Mouse (Mus musculus) kidney, postnatal 0 days (tissue): ENCODE data around the gene Lrr1. TPM values are rescaled to one million over a fixed set of nuclear protein-coding genes. Genes with fewer than 3 reads are reported as not detected.

Source experiments
- ATAC-seq: fragments of 200-750 bp; cut with Nextera tagmentation; replicated peaks from 2 replicates; pipeline ENCODE4 v1.8.0; 2017; ENCODE audit warnings: low read depth, moderate number of reproducible peaks, moderate TSS enrichment, moderate library complexity; ENCODE audit not compliant: low FRiP score
- DNase-seq: peaks from one replicate; pipeline ENCODE4 v3.0.0-alpha.2; 2016; ENCODE audit warnings: low spot score
- H3K27ac ChIP-seq: fragments of 300-500 bp; sonication (generic); 2 replicates; pipeline ENCODE4 v1.5.1; 2014; ENCODE audit warnings: mild to moderate bottlenecking
- H3K27me3 ChIP-seq: fragments of 300-500 bp; sonication (generic); 2 replicates; pipeline ENCODE4 v1.6.1; 2014; ENCODE audit warnings: low read length, mixed read lengths; ENCODE audit not compliant: insufficient read depth
- H3K36me3 ChIP-seq: fragments of 300-500 bp; sonication (generic); 2 replicates; pipeline ENCODE4 v1.6.1; 2014; ENCODE audit warnings: low read length, mixed read lengths; ENCODE audit not compliant: insufficient read depth
- H3K4me1 ChIP-seq: fragments of 300-500 bp; sonication (generic); replicated peaks from 2 replicates; pipeline ENCODE4 v1.6.1; 2014; ENCODE audit warnings: antibody characterized with exemption, low read length, mixed read lengths; ENCODE audit not compliant: insufficient read depth
- H3K4me2 ChIP-seq: fragments of 300-500 bp; sonication (generic); 2 replicates; pipeline ENCODE4 v1.6.1; 2014; ENCODE audit warnings: mild to moderate bottlenecking, low read length, moderate library complexity, mixed read lengths
- H3K4me3 ChIP-seq: fragments of 300-500 bp; sonication (generic); replicated peaks from 2 replicates; pipeline ENCODE4 v1.5.1; 2014; ENCODE audit warnings: low read depth, low read length
- H3K9ac ChIP-seq: fragments of 300-500 bp; sonication (generic); 2 replicates; pipeline ENCODE4 v1.6.1; 2014; ENCODE audit warnings: low read depth, low read length
- H3K9me3 ChIP-seq: fragments of 300-500 bp; sonication (generic); replicated peaks from 2 replicates; pipeline ENCODE4 v1.6.1; 2016; ENCODE audit warnings: low read length, inconsistent platforms, mixed read lengths
- CTCF ChIP-seq: IDR thresholded peaks from 2 replicates; pipeline ENCODE4 v1.5.1; 2016; ENCODE audit warnings: antibody characterized with exemption, low read depth, mild to moderate bottlenecking, moderate library complexity
- WGBS: fragments of 180-500 bp; shearing (Covaris S2); extraction: QIAGEN DNeasy Blood & Tissue Kit; methylation state at CpG from one replicate; pipeline ENCODE4 v1.1.7; 2014; 5-methylcytosine and 5-hydroxymethylcytosine counted together
- polyA plus RNA-seq: library from polyadenylated mRNA; unstranded; fragments of >200 nt; fragmentation: Nextera tagmentation; extraction: Ambion mirVana; gene quantifications from 2 replicates; pipeline ENCODE4 v1.2.1, GENCODE M21; 2015

Lrr1 gene
- polyA plus RNA-seq, 1 experiment from 2014 or later: 10.7 TPM

DNA sequence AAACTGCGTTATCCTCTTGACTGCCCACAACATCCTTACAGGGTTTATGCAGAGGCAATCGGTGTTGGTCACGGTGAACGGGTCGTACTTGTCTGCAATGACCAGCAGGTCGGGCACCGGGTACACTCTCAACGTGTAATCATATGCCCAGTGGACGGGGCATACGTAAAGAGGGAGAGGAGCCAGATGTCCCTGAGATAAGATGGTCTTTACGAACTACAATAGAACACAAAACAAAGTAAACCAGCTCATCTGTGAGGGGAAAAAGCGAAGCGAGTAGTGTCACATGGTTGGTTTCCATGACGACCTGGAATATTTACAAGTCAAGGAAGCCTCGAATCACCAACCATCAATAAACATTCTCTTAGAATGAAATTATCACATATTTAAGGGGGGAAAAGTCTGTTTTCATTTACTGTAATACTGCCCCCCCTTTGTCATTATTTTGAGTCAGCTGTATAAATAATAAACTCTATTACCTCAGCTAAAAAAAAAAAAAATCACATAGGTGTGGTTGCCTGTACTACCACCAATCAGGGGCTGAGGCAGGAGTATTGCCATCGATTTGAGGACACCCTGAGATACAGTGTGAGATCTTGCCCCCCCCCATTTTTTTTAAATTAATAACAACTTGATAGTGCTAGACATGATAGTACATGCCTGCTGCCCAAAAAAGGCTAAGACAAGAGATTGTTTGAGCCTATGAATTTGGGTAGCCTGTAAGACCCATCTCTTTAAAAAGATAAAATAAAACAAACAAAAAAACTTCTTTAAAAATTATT, 35.6 kb downstream of the Lrr1 start, which contains the start of gene Gm49384:
Gene Gm49384, minus strand, starts transcription at position 216 of the 782 bp plus-strand sequence.
- ATAC-seq (no peak), DNase-seq (no peak)
- no peaks in the 10 kb centered on the region for H3K27me3 ChIP-seq
- H3K9ac ChIP-seq: no peak within 1 kb of the TSS
- H3K4me2 ChIP-seq: no peak within 1 kb of the TSS
- H3K4me1 ChIP-seq: no peaks in the 10 kb centered on the region
- no peak within 1 kb of the TSS for H3K4me3 ChIP-seq
- no peak for TF ChIP-seq CTCF
- WGBS: 82% methylated on average over 16 of the region's 16 CpGs
- H3K9me3 ChIP-seq: no peaks in the 10 kb centered on the region
- H3K27ac ChIP-seq: no peak within 1 kb of the TSS
- peaks cover 18% of the 10 kb centered on the region; the same call in 1 of the 2 replicates for H3K36me3 ChIP-seq

DNA sequence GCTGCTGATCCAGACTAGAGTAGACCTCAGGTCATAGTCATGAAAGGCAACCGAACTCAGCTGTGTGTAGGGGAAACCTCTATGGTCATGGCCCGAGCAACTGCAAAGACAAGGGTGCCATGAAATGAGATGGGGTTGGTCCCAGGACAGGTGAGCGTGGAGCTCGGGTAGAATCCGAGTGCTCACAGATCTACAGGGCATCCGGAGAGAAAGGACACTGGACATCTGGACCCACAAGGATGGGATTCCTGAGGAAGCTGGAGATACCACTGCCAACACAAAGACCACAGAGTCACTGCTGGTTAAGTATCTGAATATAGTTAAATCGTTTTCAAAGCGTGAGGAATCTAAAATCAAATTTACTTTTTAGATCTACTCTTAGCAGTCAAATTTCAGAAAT, 38.8 kb downstream of the Lrr1 start:
- 89% methylated on average over 8 of the region's 8 CpGs for WGBS
- H3K36me3 ChIP-seq: peaks cover 15% of the 10 kb centered on the region; the same call in 1 of the 2 replicates
- TF ChIP-seq CTCF: no peak

DNA sequence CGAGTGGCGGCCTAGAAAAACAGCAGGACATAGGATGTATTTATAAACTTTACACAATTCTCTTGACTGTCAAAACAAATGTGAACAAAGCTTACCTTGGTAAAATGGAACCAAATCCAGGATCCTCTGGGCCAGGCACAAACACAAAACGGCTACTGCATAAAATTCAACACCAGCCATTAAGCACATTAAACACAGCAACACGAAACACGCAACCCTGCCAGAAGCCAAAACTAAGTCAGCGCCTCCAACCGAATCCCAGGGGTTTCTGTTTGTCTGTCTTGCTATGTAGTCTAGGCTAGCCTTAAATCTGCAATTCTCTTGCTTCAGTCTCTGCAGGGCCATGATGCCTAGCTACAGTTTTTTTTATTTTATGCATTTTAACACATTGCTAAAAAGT, 39.3 kb downstream of the Lrr1 start:
- H3K36me3 ChIP-seq: 0 out of 2 replicates have a peak, but pooled peaks cover 15% of the 10 kb centered on the region
- 95% methylated on average over 7 of the region's 7 CpGs for WGBS
- no peak for ATAC-seq

More for the DNA sequence above, 38.8 kb downstream of the Lrr1 start:
- no peak overlapping the region for H3K27ac ChIP-seq
- H3K4me3 ChIP-seq: no peak overlapping the region
- no peak for DNase-seq
- no peaks in the 10 kb centered on the region for H3K4me1 ChIP-seq
- no peaks in the 10 kb centered on the region for H3K27me3 ChIP-seq
- H3K9ac ChIP-seq: no peak overlapping the region
- no peaks in the 10 kb centered on the region for H3K9me3 ChIP-seq
- no peak overlapping the region for H3K4me2 ChIP-seq
- ATAC-seq: no peak

DNA sequence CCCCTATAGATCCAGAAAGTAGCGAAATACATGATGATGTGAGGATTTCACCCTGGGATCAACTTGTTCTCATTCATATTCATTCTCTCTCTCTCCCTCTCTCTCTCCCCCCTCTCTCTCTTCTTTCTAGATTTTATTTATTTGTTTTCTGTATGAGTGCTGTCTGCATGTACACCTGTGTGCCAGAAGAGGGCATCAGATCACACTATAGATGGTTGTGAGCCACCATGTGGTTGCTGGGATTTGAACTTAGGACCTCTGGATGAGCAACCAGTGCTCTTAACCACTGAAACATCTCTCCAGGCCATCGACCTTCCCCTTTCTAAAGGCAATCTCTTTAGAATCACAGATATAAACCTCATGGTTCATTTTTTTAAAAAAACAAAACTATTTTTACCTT, 39.9 kb downstream of the Lrr1 start:
- 96% methylated on average over 2 of the region's 2 CpGs for WGBS
- H3K9me3 ChIP-seq: no peaks in the 10 kb centered on the region
- no peak overlapping the region for H3K4me3 ChIP-seq
- H3K27ac ChIP-seq: no peak overlapping the region
- no peak overlapping the region for H3K9ac ChIP-seq
- peaks cover 19% of the 10 kb centered on the region; the same call in 1 of the 2 replicates for H3K36me3 ChIP-seq
- no peaks in the 10 kb centered on the region for H3K4me1 ChIP-seq
- no peak overlapping the region for H3K4me2 ChIP-seq
- no peak for DNase-seq
- TF ChIP-seq CTCF: peak; percentile 50
- ATAC-seq: no peak
- no peaks in the 10 kb centered on the region for H3K27me3 ChIP-seq

More for the DNA sequence above, 39.3 kb downstream of the Lrr1 start:
- no peak for DNase-seq
- Histone ChIP-seq H3K27ac (no peak overlapping the region), H3K9me3 (no peaks in the 10 kb centered on the region), H3K4me1 (no peaks in the 10 kb centered on the region), H3K27me3 (no peaks in the 10 kb centered on the region), H3K4me3 (no peak overlapping the region), H3K9ac (no peak overlapping the region), H3K4me2 (no peak overlapping the region)
- TF ChIP-seq CTCF: no peak

DNA sequence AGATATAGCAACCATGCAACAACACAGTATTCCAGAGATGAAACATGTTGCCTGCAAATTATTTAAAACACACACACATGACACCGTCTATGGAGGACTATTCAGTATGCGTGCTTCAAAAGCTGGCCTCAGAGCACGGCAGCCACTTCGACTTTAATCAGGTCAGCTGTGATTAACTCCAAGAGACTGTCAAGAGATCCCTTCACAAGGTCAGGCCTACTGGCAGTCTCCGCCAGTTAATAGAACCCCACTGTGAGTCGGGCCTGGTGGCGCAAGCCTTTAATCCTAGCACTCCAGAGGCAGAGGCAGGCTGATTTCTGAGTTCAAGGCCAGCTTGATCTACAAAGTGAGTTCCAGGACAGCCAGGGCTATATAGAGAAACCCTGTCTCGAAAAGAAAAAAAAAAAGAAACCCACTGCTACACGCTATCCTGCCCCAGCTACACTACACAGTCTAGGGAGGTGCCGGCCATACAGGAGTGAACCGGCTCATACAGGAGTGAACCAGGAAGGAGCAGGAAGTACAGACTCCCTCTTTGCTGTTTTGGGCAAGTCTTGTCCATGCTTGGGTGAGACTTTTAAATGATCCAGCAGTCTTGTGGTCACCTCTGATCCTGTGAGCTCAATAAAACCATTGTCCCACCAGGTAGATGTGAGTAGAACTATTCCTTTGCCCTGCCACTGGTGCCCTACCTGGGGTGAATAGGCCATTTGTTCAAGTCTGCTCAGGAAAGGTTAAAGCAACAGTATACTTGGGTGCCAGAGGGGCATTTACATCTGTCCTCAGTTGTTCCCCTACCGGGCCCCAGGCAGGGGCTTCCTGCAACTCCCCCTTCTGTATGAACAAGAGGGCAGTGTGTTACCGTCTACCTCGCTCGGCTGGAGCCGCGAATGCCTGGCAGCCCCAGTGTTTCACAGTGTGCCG, 41.7 kb downstream of the Lrr1 start:
- no peak overlapping the region for H3K4me2 ChIP-seq
- peak; percentile 26; the same call in 1 of the 2 replicates for ATAC-seq

GRCm38 (mm10) chr12:69211057-69211456, 42.4 kb downstream of the Lrr1 start:
- WGBS: 81% methylated on average over 5 of the region's 5 CpGs
- peak; percentile 69 for TF ChIP-seq CTCF
- Histone ChIP-seq H3K36me3 (peaks cover 23% of the 10 kb centered on the region; the same call in 1 of the 2 replicates), H3K27me3 (no peaks in the 10 kb centered on the region), H3K4me1 (no peaks in the 10 kb centered on the region), H3K4me2 (no peak overlapping the region), H3K27ac (no peak overlapping the region), H3K9ac (no peak overlapping the region), H3K4me3 (no peak overlapping the region), H3K9me3 (no peaks in the 10 kb centered on the region)
- peak; percentile 35 for DNase-seq
- ATAC-seq: no peak

More for the DNA sequence above, 41.7 kb downstream of the Lrr1 start:
- no peaks in the 10 kb centered on the region for H3K27me3 ChIP-seq
- WGBS: 84% methylated on average over 18 of the region's 18 CpGs
- TF ChIP-seq CTCF: no peak
- H3K36me3 ChIP-seq: peaks cover 23% of the 10 kb centered on the region; the same call in 1 of the 2 replicates
- no peak for DNase-seq
- H3K9me3 ChIP-seq: no peaks in the 10 kb centered on the region
- no peak overlapping the region for H3K27ac ChIP-seq
- H3K9ac ChIP-seq: no peak overlapping the region
- no peaks in the 10 kb centered on the region for H3K4me1 ChIP-seq
- H3K4me3 ChIP-seq: no peak overlapping the region
